Mouse (Mus musculus) T-helper 1 cell (primary cell): ENCODE results near the gene Gm10310.
"Not testable (repeated sequence)": the region's sequence is repeated elsewhere in the genome, so short reads cannot be mapped to it uniquely, and the experiment has no call there.

Experiments used
- in situ Hi-C: fragments of 300-600 bp; cut with MboI, MseI; formaldehyde crosslinking; loops from one replicate; pipeline ENCODE4 v1.15.1; 2025; ENCODE audit warnings: high pct_unique_total_duplicates

Gene Gm10310

DNA sequence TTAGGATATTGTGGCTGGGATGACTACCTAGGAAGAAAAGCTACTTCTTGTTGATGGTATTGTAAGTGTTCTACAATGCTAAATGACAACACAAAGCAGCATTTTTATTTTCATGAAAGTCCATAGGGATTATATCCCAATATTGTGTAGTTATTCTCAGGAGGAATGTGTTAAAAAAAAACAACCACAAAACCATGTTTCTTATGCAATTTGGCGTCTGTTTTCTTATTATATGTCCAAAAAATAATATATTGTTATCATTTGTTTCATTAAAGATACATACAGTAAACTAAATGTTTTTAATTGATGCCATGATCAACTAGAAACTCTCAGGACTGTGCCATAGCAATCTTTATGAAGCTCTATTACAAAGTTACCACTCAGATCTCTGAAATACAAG, at the start of gene Gm10310:
Gene Gm10310 (minus strand): TSS at position 101 of the 400 bp plus-strand sequence.
- in situ Hi-C loops: not testable (repeated sequence)

DNA sequence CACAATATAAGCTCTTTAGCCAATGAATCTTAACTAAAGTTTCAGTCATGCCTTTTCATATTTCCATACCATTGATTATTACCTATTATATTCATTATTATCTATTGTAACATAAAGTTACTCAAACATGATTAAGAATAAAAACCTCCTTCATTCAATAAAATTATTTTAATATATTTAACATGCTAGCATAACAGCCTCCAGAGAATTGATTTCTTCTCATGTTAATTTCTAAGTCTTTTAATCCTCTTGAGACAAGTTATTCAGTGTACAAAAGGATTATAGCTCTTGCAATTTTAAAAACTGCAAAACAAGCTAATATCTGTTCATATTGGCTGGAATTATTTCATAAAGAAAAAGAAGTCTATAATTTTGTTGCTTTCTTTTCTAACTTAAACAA, 45.2 kb upstream of the Gm10310 start, which contains the start of gene Olfr821:
Gene Olfr821 (plus strand): TSS at position 301 of the 400 bp plus-strand sequence.
- in situ Hi-C loops: no loop called here

DNA sequence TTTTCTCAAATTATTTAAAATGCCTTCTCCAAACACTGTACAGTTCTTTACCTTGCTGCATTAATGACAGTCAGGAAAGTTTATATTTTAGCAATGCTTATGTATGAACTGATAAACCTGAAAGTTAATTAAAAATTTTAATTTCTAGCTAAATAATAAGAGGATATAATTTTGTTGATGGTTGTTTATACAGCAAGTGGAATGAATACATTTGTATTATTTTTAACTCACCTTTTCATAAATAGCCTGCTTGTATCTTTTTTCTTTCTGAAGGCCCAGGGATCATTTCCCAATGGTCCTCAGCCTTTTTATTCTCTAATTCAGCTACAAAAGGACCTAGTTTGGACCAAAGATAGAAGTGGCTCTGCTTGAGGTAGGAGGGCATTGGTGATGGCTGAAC, 27.5 kb upstream of the Gm10310 start, which contains the start of gene Olfr820:
Gene Olfr820 (plus strand): TSS at position 301 of the 400 bp plus-strand sequence.
- in situ Hi-C loops: no loop called here

GRCm38 (mm10) chr10:130005366-130005765, 20.5 kb upstream of the Gm10310 start:
- in situ Hi-C loops: not testable (repeated sequence)

GRCm38 (mm10) chr10:130004104-130004503, 19.2 kb upstream of the Gm10310 start:
- in situ Hi-C loops: not testable (repeated sequence)

DNA sequence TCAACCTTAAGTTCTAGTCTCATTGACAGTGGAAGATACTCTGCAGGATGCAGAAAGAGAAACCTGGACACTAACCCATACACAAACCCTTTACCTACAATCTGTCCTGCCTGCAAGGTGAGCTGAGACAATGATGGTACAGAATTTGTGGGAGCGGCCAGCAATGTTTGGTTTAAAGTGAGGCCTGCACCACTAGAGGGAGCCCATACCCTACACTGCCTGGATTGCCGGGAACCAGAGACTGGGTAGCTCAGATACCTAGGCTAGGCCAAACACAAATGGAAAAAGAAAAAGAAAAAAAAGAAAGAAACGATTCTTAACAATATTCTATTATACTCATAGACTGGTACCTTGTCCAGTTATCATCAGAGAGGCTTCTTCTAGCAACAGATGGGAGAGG, 3.0 kb downstream of the Gm10310 start:
- in situ Hi-C loops: not testable (repeated sequence)

DNA sequence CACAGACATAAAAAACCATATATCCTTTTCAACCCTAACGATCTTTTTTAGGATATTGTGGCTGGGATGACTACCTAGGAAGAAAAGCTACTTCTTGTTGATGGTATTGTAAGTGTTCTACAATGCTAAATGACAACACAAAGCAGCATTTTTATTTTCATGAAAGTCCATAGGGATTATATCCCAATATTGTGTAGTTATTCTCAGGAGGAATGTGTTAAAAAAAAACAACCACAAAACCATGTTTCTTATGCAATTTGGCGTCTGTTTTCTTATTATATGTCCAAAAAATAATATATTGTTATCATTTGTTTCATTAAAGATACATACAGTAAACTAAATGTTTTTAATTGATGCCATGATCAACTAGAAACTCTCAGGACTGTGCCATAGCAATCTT, 8.8 kb downstream of the Gm10310 start, which contains the start of gene Olfr247:
Gene Olfr247 (minus strand): TSS at position 101 of the 400 bp plus-strand sequence.
- in situ Hi-C loops: not testable (repeated sequence)

DNA sequence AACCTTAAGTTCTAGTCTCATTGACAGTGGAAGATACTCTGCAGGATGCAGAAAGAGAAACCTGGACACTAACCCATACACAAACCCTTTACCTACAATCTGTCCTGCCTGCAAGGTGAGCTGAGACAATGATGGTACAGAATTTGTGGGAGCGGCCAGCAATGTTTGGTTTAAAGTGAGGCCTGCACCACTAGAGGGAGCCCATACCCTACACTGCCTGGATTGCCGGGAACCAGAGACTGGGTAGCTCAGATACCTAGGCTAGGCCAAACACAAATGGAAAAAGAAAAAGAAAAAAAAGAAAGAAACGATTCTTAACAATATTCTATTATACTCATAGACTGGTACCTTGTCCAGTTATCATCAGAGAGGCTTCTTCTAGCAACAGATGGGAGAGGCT, 11.9 kb downstream of the Gm10310 start:
- in situ Hi-C loops: not testable (repeated sequence)

GRCm38 (mm10) chr10:129967166-129967565, 17.7 kb downstream of the Gm10310 start, which contains the start of gene Olfr819:
Gene Olfr819, minus strand, starts transcription at chr10:129967266.
- in situ Hi-C loops: not testable (repeated sequence)

DNA sequence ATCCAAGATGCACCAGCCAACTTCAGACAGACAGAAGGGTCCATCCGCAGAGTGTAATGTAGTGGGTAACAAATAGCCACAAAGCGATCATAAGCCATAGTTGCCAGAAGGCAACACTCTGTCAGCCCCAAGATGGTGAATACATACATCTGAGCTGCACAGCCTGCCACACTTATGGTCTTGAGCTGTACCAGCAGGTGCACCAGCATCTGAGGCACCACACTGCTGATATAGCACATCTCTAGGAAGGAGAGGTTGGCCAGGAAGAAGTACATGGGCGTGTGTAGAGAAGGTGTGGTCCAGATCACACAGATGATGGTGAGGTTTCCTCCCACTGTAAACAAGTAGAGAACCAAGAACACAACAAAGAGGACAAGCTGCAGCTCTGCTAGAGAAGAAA, 18.6 kb downstream of the Gm10310 start:
- in situ Hi-C loops: not testable (repeated sequence)

- in situ Hi-C loops: no loop called here
Measured at GRCm38 (mm10) chr10:129949000-129949399, 35.9 kb downstream of the Gm10310 start, which contains the start of gene Olfr818. Gene Olfr818, minus strand, starts transcription at chr10:129949100.
